Mouse (Mus musculus): Measurements from ENCODE around the gene Rnd1.

DNA sequence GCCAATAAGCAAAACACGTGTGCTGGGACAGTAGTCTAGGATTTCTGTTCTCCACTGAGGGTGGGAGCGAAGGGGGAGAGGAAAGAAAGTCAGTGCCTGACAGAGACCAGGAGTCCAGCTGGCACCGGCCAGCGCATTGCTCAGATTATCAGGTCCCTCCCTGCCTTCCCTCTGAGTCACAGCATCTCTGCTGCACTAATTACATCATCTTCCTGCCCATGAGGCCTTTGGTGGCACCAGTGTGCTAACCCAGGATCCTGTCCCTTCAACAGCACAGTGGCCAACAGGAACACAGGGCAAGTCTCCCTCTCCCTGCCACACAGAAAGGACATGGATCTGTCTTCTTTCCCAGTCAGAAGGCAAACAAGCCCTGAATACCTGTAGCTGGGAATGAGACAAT lies 4.7 kb downstream of the Rnd1 start:
- TF ChIP-seq CTCF (IDR thresholded peaks at IDR 0.05; ENCODE audit: low read depth) = no peak
- no peak for TF ChIP-seq EP300 (IDR thresholded peaks at IDR 0.05; ENCODE audit: low read depth)

All from liver, postnatal 0 days (tissue).